Mouse (Mus musculus): Measurements from ENCODE around the gene Rassf1.
"Not testable (repeated sequence)": the region's sequence is repeated elsewhere in the genome, so short reads cannot be mapped to it uniquely, and the experiment has no call there.

The Rassf1 gene

DNA sequence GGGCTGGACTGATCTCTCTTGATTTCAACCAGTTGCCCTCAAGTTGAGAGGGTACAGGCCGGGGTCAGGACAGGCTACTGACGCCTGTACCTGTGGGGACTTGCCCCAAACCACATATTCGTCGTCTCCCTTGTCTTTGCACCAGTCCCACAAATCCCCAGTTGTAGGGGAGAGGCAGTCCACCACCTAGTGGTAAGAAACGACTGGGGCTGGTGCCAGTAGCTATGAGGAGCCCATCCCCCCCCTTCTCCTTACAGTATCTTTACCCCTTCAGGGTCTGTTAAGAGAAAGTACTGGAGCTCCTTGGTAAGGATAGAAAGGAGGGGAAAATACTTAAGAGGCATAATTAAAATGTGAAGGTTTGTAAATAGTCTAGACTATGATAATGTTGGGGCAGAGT, 14.2 kb downstream of the Rassf1 start:
- DNase-seq = not testable (repeated sequence)

DNA sequence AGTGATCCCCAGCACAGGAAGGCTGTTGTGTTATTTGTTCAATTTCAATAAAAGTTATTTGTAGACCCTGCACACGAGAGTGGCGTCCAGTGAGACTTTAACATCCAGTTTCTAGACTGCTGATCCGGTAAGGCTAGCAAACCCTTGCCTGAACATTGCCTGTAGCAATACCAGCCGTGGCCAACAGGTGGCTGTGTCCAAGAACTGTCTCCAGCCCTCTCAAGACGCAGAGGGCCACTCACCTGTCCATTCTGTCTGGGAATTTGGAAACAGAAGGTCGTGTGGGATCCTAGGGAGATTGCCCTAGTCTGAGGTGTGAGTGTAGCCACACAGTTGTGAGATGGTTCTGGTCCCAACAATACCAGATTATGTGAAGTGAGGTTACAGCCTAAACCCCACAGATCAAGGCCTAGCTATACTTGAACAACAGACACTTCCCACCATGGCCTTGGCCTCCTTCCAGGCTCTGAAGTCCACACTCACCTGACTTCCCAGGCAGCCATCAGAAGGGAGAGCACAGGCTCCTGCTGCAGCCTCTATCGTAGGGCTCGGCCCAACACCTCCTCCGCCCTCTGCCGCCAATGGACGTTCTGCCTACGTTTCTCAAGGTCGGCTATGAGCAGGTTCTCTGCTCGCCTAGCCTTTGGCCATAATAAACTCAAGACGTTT, 14.8 kb downstream of the Rassf1 start:
- DNase-seq = peak; percentile 92

DNA sequence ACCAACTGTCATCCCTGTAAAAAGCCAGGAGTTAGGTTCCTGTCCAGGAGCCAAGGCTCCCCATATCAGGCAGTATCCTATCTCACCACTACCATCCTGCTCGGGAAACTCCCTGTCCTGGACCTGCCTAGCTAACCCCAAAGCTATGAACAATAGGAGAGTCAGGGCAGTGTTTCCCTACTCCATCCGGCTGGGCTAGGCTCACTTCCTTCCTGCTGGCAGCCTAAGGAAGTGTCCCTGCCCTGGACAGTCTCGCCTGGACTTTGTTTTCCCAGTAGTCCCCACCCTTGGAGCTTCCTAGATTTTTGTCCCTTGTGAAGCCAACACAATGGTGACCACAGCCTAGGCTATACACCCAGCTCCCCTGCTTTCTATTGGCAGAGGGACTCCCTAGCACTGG, 15.5 kb downstream of the Rassf1 start:
- DNase-seq = no peak

DNA sequence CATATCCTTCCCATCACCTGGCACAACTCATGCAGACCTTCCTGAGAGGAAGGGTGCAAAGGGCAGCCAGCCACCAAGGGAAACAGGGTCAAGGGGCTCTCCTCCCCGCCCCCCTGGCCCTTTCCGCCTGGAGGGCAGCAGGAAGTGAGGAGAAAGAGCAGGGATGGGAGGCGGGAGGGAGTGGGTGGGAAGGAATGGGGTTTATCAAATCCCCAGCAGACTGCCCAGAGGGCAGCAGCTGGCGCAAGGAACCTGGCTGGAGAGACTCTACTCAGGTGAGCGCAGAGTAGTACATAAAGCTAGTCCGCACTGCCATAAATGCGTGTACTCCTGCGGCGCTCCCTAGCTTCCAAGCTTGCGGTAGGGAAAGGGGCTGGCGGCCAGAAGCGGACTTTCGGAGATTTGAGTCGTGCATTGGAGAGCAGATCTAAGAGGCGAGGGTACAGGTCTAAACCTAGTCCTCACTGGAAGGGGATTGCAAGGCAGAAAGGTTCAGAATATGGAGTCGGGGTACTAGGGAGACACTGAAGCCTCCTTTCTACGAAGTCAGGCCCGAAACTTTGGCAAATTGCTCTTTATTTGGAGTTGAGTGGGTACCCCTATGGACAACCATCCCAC, 16.5 kb downstream of the Rassf1 start, which contains the start of gene Hyal2:
Hyal2 (plus strand) TSS at position 244 of the 618 bp plus-strand sequence.
- DNase-seq = no peak

DNA sequence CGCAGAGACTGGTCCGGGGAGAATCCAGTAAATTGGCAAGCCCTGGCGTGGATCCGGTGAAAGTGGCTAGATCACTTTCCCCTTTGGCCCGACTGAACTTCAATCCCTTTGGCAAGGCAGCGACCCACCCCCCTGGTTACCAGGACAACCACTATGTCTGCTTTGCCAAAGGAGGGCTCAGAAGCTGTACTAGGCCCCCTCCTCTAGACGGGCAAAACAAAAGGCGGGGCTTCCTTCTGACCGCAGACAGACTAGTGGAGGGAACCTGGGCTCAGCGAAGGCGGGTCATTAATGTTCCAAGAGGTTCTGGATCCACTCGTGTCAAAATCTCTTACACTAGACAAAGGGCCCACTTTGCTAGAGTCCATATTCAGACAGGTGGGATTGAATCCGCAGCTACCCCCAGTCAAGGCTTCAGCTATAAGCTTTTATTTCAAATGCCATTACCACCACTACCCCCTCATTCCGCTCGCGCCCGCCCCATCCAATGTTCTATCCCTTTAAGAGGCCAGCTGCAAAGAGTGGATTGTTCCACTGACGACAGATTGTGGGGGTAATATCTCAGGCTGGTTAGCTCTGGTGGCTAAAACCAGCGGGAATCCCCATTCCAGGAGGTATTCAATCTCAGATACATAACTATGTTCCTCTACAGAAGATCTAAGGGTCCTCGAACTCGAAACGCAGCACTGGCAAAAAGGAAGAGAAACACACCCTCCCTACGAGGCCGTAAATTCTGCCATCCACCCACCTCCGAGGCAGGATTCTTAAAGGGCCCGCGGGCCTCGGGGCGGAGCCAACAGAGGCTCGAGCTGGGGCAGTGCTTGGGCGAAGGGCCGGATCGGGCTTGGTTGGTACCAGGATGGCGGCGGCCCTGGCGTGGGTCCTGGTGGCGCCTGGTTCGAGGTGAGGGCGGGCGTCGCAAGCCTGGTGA, 17.2 kb downstream of the Rassf1 start:
- peak; percentile 83 for DNase-seq

DNA sequence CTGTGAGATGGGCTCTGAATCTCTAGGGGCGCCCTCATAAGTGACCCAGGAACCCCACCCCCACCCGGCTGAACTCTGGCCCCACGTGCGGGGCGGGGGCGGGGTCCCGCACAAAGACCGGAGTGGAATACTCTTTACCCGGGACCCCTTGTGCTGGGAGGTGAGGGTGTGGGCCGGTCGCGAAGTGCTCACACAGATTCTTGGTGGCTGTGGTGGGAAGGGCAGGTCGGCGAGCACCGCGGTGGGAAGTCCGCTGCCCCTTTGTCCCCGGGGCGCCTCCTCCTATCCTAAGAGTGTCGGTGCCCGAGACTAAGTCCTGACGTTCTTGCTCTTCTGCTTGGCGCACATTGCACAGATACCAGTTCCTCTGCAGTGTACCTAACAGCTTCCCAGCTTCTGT, 17.9 kb downstream of the Rassf1 start:
- no peak for DNase-seq

DNA sequence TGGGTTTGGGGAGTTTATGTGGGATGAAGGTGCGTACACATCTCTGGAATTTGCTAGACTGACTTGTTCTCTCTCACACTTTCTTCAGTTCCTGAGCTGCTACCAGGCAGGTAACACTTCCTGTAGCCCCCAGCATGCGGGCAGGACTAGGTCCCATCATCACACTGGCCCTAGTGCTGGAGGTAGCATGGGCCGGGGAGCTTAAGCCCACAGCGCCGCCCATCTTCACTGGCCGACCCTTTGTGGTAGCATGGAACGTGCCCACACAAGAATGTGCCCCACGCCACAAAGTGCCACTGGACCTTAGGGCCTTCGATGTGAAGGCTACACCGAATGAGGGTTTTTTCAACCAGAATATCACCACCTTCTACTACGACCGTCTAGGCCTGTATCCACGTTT, 18.7 kb downstream of the Rassf1 start:
- no peak for DNase-seq

DNA sequence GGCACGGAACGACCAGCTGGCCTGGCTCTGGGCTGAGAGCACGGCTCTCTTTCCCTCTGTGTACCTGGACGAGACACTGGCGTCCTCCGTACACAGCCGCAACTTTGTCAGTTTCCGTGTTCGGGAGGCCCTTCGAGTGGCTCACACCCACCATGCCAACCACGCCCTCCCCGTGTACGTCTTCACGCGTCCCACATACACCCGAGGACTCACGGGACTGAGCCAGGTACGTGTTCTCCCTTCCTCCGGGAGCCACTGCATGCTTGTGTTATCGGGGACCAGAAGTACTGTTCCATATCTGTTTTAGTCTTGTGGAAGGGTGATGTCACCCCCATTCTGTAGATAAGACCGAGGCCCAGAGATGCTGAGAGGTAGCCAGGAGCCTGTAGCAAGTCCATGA, 19.5 kb downstream of the Rassf1 start:
- no peak for DNase-seq

DNA sequence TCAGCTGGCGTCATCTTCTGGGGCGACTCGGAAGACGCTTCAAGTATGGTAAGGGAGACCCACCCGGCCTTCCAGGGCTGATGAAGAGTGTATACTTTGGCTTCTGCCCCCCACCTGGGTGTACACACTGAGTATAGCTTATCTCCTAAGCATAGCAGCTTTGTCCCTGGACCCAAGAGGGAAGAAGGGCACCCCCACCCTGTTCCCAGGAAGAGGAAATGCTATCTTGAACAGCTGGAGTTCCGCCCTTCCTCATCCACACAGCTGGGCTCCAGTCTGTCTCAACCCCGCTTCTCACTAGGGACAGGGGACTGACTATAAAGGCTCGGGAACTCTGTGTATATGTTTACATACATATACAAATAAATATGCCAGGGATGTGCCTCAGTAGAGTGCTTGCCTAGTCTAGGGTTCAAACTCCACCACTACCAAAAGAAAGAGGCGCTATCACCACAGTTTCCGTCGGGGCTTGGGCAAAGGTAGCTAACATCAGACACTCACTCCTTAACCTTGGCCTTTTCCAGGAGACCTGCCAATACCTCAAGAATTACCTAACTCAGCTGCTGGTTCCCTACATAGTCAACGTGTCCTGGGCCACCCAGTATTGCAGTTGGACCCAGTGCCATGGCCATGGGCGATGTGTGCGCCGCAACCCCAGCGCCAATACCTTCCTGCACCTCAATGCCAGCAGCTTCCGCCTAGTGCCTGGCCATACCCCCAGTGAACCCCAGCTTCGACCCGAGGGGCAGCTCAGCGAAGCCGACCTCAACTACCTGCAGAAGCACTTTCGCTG, 20.4 kb downstream of the Rassf1 start:
- DNase-seq = no peak

DNA sequence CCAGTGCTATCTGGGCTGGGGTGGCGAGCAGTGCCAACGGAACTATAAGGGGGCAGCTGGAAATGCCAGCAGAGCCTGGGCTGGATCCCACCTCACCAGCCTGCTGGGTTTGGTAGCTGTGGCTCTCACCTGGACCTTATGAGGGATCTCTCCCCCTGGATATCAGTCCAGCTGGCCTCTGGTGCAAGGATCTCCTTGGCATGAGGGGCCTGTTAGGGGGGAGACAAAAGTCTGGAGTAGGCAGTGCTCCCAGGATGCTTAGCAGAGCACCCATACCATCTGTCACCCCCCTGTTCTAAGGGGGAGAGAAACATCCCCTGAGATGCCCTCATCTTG, 20.9 kb downstream of the Rassf1 start:
- no peak for DNase-seq

DNA sequence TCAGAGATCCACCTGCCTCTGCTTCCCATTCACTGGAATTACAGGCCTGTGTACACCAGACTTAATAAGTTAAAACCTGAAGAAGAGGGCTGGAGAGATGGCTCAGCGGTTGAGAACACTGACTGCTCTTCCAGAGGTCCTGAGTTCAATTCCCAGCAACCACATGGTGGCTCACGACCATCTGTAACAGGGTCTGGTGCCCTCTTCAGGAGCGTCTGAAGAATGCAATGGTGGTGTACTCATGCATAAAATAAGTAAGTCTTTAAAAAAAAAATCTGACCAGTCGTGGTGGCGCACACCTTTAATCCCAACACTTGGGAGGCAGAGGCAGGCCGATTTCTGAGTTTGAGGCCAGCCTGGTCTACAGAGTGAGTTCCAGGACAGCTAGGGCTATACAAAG, 22.4 kb downstream of the Rassf1 start:
- DNase-seq = not testable (repeated sequence)

DNA sequence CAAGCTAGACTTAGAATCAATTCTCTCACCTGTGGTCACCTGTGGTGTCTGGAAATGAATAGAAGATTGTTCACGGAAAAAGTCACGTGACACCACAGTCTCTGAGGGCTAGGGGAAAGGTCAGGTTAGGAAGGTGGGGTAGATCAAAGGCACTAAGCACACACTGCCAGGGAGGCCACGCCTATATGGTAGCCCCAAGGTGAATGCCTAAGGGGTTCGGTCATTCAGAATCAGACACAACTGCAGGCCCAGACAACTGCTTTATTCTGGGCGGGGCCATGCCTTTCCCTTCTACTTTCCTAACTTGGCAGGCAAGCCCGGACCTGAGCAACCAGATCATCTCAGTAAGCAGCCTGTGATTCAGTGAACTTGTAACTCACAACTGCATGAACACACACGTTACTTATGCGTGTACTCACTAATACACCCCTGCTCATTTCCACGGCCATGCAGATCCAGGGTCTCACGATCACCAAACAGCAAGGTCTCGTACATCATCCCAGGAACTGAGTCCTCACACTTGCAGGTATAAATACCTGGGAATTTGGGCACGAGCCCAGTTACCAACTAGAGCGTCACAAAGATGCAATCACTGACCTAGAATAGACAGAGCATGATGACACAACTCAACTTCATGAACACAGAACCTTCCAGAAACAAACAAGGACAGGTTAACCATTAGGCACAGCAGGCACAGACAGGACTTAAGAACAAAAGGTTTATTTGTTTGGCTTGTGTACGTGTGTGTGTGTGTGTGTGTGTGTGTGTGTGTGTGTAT, 24.4 kb downstream of the Rassf1 start:
- no peak for DNase-seq

DNA sequence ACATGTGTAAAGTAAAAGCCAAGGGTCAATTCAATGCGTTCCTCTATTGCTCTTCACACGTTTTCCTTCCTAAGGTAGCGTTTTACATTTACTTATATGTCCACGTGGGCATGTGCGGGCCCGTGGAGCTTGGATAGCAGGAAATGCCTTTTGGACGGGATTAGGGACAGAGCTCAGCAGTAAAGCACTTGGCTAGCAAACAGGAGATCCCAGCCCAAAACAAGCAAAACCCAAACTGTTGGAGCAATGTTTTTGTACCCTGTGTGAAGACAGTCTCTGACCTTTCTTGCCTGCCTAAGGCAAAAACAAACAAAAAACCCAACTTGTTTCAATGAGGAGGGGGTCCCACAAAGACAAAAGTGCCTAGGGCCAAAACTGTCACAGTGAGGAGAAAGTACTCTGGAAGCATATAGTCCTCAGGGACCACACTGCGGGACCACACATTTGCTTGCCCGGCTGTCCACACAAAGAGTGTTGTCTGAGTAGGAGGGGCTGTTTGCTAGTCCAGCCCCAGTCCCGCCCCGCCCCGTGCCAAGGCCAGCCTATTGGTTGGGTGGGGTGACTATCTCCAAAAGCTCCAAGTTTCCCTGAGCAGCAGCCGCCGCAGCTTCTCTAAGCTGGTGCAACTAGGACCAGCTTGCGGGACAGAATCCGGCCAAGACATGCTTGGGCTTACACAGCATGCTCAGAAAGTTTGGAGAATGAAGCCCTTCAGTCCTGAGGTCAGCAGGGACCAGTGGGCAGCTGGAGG, 25.2 kb downstream of the Rassf1 start, which contains the start of gene Hyal1:
Hyal1 (plus strand) TSS at position 571 of the 751 bp plus-strand sequence.
- no peak for DNase-seq

DNA sequence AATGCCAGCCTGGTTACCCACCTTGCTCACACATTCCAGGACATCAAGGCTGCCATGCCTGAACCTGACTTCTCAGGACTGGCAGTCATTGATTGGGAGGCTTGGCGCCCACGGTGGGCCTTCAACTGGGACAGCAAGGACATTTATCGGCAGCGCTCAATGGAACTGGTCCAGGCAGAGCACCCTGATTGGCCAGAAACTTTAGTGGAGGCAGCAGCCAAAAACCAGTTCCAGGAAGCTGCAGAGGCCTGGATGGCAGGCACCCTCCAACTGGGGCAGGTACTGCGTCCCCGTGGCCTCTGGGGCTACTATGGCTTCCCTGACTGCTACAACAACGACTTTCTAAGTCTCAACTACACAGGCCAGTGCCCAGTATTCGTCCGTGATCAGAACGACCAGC, 26.5 kb downstream of the Rassf1 start:
- no peak for DNase-seq

DNA sequence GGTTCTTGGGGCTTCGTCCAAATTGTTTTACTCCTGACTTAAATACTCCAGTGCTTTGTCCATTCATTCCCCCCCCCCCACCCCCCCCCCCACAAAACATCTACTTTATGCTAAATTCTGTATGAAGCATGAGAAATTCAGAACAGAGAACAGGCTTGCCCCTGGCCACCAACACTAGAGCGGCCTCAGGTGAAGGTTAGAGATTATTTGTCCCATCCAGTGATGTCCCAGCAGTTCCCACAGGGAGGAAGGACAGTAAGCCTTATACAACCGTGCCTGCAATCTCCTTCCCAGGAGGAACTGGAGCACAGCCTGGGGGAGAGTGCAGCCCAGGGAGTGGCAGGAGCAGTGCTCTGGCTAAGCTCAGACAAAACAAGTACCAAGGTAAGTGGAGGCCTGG, 27.2 kb downstream of the Rassf1 start, which contains the start of gene Naa80:
Naa80 (plus strand) TSS at position 301 of the 400 bp plus-strand sequence.
- no peak for DNase-seq

DNA sequence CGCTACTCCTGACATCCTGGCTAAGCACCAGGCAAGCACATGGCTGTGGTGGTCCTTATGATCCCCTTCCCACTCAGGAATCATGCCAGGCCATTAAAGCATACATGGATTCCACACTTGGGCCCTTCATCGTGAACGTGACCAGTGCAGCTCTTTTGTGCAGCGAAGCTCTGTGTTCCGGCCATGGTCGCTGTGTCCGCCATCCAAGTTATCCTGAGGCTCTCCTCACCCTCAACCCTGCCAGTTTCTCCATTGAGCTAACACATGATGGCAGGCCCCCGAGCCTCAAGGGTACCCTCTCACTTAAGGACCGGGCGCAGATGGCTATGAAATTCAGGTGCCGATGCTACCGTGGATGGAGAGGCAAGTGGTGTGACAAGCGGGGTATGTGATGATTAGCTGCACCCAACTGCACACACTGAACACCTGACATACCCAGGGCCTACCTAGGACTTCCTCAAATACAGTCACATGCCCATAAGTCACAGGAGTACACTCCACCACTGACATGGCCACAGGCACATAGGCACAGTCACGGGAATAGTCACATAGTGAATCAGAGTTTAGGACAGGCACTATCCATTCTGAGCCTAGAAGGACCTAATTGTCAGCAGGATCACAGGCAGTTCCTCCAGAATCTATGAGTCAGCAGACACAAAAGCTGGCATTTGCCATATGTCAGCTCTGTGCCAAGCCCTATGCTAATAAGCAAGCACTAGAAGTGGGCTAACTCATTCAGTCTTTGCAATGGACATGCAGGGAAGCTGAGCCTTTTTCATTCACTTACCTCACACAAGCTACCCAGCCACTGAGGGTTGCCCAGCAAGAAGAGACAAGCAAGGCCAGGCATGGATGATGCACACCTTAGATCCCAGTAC, 27.9 kb downstream of the Rassf1 start:
- no peak for DNase-seq

DNA sequence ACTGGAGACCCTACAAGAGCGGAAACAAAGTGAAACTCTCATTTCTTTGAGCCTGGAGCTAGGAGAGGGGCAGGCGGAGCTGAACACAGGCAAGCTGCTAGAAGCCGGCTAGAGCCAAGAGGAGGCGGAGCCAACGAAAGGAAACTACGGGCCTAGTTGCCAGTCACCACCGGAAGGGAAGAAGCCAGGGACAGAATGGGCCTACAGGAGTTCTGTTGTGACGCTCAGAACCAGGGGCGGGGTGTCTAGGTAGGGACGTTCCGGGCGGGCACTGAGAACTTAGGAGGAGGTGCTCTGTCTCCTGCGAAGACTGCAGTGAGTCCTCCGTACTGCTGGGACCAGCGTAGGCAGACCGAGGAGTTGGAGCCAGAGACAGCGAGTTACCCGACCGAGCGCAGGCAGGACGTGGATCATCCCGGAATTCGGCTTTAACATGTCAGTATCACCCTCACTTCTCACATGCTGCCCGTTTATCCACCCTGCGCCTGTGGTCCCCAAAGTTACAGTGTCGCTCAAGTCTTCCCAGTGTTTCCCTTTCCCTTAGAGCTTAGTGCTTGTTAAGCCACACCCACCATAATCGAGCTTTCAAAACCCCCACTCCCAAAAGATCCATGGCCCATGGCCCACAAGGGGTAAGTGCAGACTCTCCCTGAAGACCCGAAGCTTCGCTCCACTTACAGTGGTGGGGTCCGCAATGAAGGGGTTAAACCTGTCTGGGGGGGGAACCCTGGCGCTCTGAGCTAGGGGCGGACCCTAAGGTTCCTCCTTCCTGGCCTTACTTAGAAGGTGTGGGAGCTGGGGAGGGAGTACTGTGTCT, 29.4 kb downstream of the Rassf1 start, which contains the start of gene Hyal3:
Hyal3 (plus strand) TSS at position 318 of the 817 bp plus-strand sequence.
- peak; percentile 85 for DNase-seq

DNA sequence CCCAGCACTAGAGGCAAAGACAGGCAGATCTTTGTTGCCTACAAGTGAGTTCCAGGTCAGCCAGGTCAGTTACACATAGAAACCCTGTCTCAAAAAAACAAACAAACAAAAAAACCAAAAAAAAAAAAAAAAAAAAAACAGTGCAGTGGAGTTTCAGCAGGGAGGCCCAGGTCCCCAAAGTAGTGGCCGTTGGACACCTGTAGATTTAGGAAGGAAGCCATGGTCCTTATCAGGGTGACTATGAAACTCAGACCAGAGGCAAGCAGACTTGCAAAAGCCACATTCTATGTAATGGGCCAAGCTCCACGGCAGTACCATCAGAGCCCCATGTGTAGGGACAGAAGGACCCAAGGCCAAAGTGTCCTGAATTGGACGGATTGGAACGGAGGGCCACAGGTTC, 30.2 kb downstream of the Rassf1 start:
- no peak for DNase-seq

DNA sequence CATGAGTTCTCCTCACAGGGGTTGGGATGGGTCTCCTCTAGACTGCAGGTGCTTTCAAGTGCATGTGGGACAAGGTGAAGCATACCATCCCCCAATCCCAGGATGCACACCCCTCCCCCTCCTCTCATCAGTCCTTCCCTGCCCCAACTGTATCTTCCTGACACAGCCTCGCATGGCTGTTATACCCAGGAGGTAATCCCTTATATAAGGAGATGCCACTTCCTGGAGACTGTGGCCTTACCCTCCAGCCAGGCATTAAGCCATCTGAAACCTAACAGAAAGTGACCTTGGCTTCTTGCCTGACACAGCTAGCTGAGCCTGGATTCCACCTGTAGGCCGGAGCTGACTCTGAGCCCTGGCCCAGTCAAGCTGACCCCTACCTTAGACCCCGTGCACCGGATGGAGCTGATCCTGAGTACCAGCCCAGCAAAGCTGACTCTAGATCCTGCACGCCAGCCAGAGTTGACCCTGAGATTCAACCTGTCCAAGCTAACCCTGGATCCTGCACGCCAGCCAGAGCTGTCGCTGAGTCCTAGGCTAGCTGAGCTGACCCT, 31.2 kb downstream of the Rassf1 start:
- no peak for DNase-seq
